Mouse (Mus musculus) midbrain, embryonic 16.5 days (tissue): ENCODE measurements around the gene Carm1. TPM values are rescaled to one million over a fixed set of nuclear protein-coding genes. Genes with fewer than 3 reads are reported as not detected.

Experiments used
- ATAC-seq: fragments of 200-750 bp; cut with Nextera tagmentation; 2 replicates; pipeline ENCODE4 v1.8.0; 2017; ENCODE audit warnings: moderate TSS enrichment
- H3K27ac ChIP-seq: fragments of 300-500 bp; sonication (generic); 2 replicates; pipeline ENCODE4 v1.5.1; 2014; ENCODE audit warnings: mild to moderate bottlenecking, low read length, mixed read lengths
- H3K27me3 ChIP-seq: fragments of 300-500 bp; sonication (generic); 2 replicates; pipeline ENCODE4 v1.6.1; 2014; ENCODE audit warnings: low read depth, low read length, mixed read lengths; ENCODE audit not compliant: control insufficient read depth, insufficient read depth
- H3K36me3 ChIP-seq: fragments of 300-500 bp; sonication (generic); 2 replicates; pipeline ENCODE4 v1.6.1; 2014; ENCODE audit warnings: mild to moderate bottlenecking, low read length, moderate library complexity, mixed read lengths; ENCODE audit not compliant: control insufficient read depth, insufficient read depth
- H3K4me1 ChIP-seq: fragments of 300-500 bp; sonication (generic); 2 replicates; pipeline ENCODE4 v1.6.1; 2014; ENCODE audit warnings: mild to moderate bottlenecking, low read length, mixed read lengths; ENCODE audit not compliant: control insufficient read depth, insufficient read depth
- H3K4me2 ChIP-seq: fragments of 300-500 bp; sonication (generic); 2 replicates; pipeline ENCODE4 v1.6.1; 2014; ENCODE audit warnings: mild to moderate bottlenecking, low read length, mixed read lengths
- H3K4me3 ChIP-seq: fragments of 300-500 bp; sonication (generic); 2 replicates; pipeline ENCODE4 v1.5.1; 2014; ENCODE audit warnings: low read depth, mild to moderate bottlenecking, low read length, moderate library complexity, mixed read lengths
- H3K9ac ChIP-seq: fragments of 300-500 bp; sonication (generic); 2 replicates; pipeline ENCODE4 v1.6.1; 2014; ENCODE audit warnings: low read depth, low read length, mixed read lengths
- H3K9me3 ChIP-seq: fragments of 300-500 bp; sonication (generic); replicated peaks from 2 replicates; pipeline ENCODE4 v1.6.1; 2014; ENCODE audit warnings: mild to moderate bottlenecking, low read length, mixed read lengths; ENCODE audit not compliant: control insufficient read depth, poor library complexity, severe bottlenecking
- WGBS: fragments of 180-500 bp; shearing (Covaris S2); extraction: QIAGEN DNeasy Blood & Tissue Kit; methylation state at CpG from one replicate; pipeline ENCODE4 v1.1.7; 2014; 5-methylcytosine and 5-hydroxymethylcytosine counted together
- polyA plus RNA-seq: library from polyadenylated mRNA; unstranded; fragments of >200 nt; fragmentation: Nextera tagmentation; extraction: Ambion mirVana; gene quantifications from 2 replicates; pipeline ENCODE4 v1.2.1, GENCODE M21; 2015

The Carm1 gene
- polyA plus RNA-seq, 1 experiment from 2014 or later, result 22.5 TPM

DNA sequence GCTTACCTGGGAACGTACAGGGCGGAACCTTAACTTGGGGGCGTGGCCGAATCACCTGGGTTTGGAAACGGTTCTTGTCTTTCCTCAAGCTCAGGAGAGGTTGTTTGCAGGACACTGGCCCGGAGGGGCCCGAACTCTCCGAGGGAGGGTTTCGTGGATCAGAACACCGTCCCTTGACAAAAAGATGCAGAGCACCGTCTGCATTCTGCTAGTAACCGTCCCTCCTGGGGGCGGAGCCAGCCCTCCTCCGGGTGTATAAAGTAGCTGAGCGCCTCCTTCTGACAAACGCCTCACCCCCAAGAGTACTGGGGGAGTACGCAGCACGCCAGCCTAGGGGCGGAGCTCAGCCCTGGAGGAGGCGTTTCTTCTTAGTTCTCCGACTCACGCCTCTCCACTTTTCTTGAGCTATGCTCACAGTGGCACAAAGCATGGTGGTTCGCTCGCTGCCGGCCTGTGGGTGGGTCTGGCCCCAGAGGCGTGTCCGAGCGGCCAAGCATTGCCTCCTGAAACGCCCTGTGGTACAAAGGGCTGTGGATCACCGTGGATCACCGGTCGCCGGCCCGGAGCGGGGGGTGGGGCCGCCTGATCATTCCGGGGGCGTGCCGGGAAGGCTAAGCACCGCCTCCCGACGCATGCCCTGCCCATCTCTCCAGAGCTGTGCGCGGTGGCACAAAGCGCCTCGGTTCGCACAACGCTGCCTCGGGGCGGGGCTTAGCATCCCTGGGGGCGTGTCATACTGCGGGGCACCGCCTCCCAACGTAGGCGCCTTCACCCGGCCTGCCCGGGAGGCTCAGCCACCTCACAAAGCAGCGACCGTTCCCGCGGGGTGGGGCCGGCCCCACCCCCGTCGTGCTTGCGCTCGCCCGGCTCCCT is 542 bp upstream of the Carm1 start:
- under 1% methylated on average over 66 of the region's 67 CpGs for WGBS
- no peaks in the 10 kb centered on the region for H3K27me3 ChIP-seq
- peak overlapping the region; percentile 93 for H3K9ac ChIP-seq
- H3K9me3 ChIP-seq, result no peaks in the 10 kb centered on the region
- H3K36me3 ChIP-seq, result peaks cover 5% of the 10 kb centered on the region
- peak overlapping the region; percentile 67 for H3K4me2 ChIP-seq
- peaks cover 16% of the 10 kb centered on the region for H3K4me1 ChIP-seq
- peak overlapping the region; percentile 98 for H3K27ac ChIP-seq
- peak; percentile 94 for ATAC-seq
- H3K4me3 ChIP-seq, result peak overlapping the region; percentile 46

DNA sequence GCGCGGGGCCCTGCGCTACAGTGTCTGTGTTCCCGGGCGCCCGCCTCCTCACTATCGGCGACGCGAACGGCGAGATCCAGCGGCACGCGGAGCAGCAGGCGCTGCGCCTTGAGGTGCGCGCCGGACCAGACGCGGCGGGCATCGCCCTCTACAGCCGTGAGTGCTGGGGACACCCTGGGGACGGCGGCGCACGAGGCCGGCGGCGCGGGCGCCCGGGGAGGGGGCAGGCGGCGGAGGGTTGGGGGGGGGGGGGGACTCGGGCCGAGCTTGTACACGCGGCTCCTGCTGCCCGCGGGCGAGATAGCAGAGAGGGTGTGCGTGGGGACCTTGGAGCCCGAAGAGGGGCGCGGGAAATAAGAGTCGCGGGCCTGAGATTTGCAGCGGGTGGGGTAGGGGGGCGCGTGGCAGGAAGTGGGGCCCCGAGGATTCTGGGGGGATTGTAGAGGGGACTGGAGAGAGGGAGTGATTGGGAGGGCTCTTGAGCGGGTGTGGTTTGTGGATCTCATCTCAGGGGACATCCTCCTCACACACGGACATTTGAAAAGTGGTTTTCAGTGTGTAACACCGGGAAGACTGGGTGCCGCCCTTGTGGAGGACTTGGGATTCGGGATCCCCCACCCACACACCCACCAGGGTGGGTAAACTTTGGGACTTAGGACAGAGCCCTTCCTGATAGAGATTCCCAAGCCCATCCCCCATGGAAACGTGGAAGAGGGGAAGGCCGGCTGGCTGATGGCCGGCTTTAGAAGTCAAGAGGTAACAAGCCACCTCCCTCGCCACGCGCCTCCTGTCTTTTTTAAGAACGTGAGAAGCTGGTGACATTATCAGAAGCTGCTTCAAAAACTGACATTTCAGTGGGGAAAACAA is 614 bp downstream of the Carm1 start:
- peak overlapping the region; percentile 89 for H3K4me2 ChIP-seq
- H3K27ac ChIP-seq, result peak overlapping the region; percentile 98
- H3K4me3 ChIP-seq, result peak overlapping the region; percentile 46
- peak; percentile 12 for ATAC-seq
- 1% methylated on average over 50 of the region's 66 CpGs for WGBS
- H3K27me3 ChIP-seq, result no peaks in the 10 kb centered on the region
- H3K9ac ChIP-seq, result peak overlapping the region; percentile 93
- H3K36me3 ChIP-seq, result peaks cover 5% of the 10 kb centered on the region
- H3K4me1 ChIP-seq, result peaks cover 16% of the 10 kb centered on the region
- H3K9me3 ChIP-seq, result no peaks in the 10 kb centered on the region

DNA sequence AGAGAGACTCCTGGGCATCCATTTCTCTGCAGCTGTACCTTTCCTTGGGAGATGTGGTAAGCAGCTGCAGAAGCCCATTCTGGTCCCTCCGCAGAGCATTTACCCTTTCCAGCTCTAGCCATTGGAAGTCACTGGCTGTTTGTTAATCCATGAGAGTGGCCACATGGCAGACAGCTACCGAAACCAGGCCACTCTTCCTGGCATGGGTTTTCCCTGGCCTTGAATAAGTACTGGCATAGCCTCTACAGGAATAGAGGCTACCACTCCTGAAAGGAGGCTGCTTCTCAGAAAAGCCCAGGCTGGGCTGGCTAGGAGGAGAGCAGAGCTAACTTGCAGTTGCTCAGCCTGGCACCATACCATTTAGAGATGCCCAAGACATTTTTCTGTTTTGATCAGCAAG is 4.4 kb downstream of the Carm1 start:
- H3K9ac ChIP-seq, result no peak overlapping the region
- peaks cover 7% of the 10 kb centered on the region for H3K36me3 ChIP-seq
- no peak overlapping the region for H3K4me2 ChIP-seq
- no peaks in the 10 kb centered on the region for H3K27me3 ChIP-seq
- H3K9me3 ChIP-seq, result no peaks in the 10 kb centered on the region
- no peak for ATAC-seq
- no peak overlapping the region for H3K27ac ChIP-seq
- H3K4me1 ChIP-seq, result peaks cover 16% of the 10 kb centered on the region
- WGBS, result 93% methylated on average over 2 of the region's 2 CpGs
- H3K4me3 ChIP-seq, result no peak overlapping the region

DNA sequence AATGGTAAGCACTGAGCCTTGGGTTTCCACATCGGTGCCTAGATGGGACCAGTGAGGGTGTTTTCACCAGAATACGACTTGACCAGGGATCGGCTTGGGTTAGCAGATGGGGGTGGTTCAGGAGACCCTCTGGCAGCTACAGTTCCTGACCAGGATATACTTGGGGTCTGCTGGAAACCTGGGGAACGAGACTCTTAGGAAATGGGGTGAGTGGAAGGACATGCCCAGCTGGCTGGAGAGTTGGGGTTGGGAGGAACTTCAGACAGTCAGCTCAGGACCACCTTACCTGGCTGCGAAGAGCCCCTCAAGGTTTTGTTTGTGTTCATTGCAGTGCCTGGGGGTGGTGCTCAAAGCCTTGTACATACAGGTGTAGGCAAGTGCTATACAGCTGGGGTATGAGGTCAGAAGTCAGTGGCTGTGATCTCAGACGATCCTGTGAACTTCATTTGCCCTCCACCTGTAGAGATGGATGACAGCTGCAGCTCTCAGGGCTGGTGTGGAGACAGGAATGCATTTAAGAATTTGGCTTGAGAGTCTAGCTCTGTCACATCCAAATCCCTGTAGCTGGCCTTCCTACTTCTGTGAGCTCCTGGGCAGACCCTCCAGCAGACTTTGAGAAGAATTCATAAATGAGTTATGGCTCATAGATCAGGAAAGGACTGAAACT is 7.0 kb downstream of the Carm1 start:
- Histone ChIP-seq H3K4me1 (peaks cover 8% of the 10 kb centered on the region), H3K36me3 (peaks cover 7% of the 10 kb centered on the region), H3K27ac (no peak overlapping the region), H3K4me3 (no peak overlapping the region), H3K4me2 (no peak overlapping the region), H3K9me3 (no peaks in the 10 kb centered on the region), H3K27me3 (no peaks in the 10 kb centered on the region), H3K9ac (no peak overlapping the region)
- 84% methylated on average over 6 of the region's 6 CpGs for WGBS
- ATAC-seq, result no peak

DNA sequence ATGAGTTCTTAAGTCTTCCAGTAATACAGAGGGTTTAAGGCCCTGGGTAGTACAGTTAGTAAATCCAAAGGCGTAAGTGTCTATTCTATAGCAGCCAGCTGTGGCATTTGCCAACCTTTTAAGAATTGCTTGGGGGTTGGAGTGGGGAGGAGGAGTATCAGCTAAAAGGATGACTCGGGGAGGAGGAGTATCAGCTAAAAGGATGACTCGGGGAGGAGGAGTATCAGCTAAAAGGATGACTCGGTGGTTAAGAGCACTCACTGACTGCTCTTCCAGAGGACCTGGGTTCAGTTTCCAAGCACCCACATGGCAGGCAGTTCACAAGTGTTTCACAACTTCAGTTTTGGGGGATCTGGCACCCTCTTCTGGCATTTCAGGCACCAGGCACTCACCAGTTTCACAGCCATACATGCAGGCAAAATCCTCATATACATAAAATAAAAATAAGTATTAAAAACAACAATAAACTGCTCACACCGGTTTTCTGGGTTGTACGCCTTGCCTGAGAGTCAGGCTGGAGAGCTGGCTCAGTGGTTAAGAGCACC is 8.6 kb downstream of the Carm1 start:
- ATAC-seq, result no peak

DNA sequence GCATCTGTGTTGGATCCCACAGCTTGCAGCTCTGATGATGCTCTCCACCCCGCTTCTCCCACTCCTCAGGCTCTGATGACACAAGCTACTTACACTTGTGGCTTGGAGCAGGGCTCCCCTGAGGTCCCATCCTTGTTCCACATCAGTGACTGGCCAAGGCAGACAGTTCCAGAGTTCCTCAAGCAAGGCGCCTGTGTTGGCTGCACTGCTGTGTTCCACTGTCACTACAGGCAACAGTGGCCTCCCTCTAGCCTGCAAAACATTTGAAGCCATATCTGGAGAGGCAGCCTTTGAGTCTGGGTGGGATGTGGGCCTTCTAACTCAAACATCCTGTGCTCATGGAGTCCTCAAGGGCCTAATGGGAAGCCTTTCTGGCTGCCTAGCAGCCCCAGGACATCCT is 10.3 kb downstream of the Carm1 start:
- 88% methylated on average over 2 of the region's 2 CpGs for WGBS
- H3K4me1 ChIP-seq, result peaks cover 2% of the 10 kb centered on the region; the same call in 1 of the 2 replicates
- no peak overlapping the region for H3K4me2 ChIP-seq
- peaks cover 5% of the 10 kb centered on the region; the same call in 1 of the 2 replicates for H3K36me3 ChIP-seq
- no peak overlapping the region for H3K9ac ChIP-seq
- no peak for ATAC-seq
- H3K4me3 ChIP-seq, result no peak overlapping the region
- no peaks in the 10 kb centered on the region for H3K9me3 ChIP-seq
- no peaks in the 10 kb centered on the region for H3K27me3 ChIP-seq
- H3K27ac ChIP-seq, result no peak overlapping the region

More for the DNA sequence above, 8.6 kb downstream of the Carm1 start:
- WGBS, result 81% methylated on average over 6 of the region's 6 CpGs
- Histone ChIP-seq H3K27me3 (no peaks in the 10 kb centered on the region), H3K36me3 (peaks cover 7% of the 10 kb centered on the region), H3K4me1 (peaks cover 2% of the 10 kb centered on the region; the same call in 1 of the 2 replicates), H3K9me3 (no peaks in the 10 kb centered on the region), H3K4me3 (no peak overlapping the region), H3K9ac (no peak overlapping the region), H3K4me2 (no peak overlapping the region), H3K27ac (no peak overlapping the region)

DNA sequence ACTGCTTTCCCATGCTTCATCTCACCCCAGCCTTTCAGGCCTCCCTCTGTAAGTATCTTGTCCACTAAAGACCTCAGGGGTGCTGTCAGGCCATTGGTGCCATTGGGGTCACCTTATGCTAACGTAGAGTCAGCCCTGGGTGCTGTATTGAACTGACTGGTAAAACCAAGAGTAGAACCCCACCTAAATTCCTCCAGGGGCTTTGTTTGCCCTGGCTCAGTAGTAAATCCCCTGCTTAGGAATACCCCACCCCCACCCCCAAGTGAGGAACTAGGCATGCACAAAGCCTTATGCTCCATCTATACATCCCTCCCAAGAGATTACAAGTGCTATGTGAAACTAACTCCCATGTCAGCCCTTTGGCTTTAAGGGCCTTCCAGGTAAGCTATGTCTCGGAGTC is 10.9 kb downstream of the Carm1 start:
- H3K9me3 ChIP-seq, result no peaks in the 10 kb centered on the region
- peaks cover 5% of the 10 kb centered on the region; the same call in 1 of the 2 replicates for H3K36me3 ChIP-seq
- no peak overlapping the region for H3K4me2 ChIP-seq
- H3K4me3 ChIP-seq, result no peak overlapping the region
- no peaks in the 10 kb centered on the region for H3K27me3 ChIP-seq
- ATAC-seq, result no peak
- H3K4me1 ChIP-seq, result peaks cover 2% of the 10 kb centered on the region; the same call in 1 of the 2 replicates
- H3K9ac ChIP-seq, result no peak overlapping the region
- H3K27ac ChIP-seq, result no peak overlapping the region
- WGBS, result 87% methylated on average over 2 of the region's 2 CpGs

DNA sequence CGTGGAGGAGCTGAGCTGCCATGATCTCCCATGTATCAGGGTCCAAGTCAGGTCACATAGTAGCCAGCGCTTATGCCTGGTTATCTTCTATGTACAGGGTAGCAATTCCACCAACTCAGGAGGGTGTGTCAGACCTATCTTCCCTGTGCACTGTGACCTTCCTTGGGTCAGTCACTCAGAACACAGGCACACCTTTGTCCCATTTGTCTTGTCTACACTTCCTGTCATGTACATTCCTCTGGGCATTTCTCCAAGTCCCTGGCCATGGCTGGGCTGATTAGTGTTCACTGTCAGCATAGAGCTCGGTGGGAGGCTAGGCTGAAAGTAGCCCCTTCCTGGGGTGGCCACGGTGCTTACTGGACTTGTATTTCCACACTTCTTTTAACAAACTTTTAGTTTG is 11.7 kb downstream of the Carm1 start:
- WGBS, result 85% methylated on average over 4 of the region's 4 CpGs
- Histone ChIP-seq H3K4me3 (no peak overlapping the region), H3K27me3 (no peaks in the 10 kb centered on the region), H3K27ac (no peak overlapping the region), H3K4me2 (no peak overlapping the region), H3K9ac (no peak overlapping the region), H3K4me1 (peaks cover 2% of the 10 kb centered on the region; the same call in 1 of the 2 replicates), H3K36me3 (peaks cover 5% of the 10 kb centered on the region; the same call in 1 of the 2 replicates), H3K9me3 (no peaks in the 10 kb centered on the region)
- no peak for ATAC-seq
